Mouse (Mus musculus) gastrocnemius, postnatal 4 days (tissue): ENCODE data around the gene Amigo3. TPM values are rescaled to one million over a fixed set of nuclear protein-coding genes. Genes with fewer than 3 reads are reported as not detected.

ENCODE experiments used
- DNase-seq, 2 experiments: peaks; one replicate each; pipeline ENCODE4 v3.0.0; 2021 to 2022; ENCODE audit warnings: low spot score in 2 of 2, mixed read lengths in 2 of 2
- microRNA-seq: library from miRNA; unstranded; fragments of <30 nt; microRNA quantifications from one replicate; pipeline ENCODE4 v1.2.0, GENCODE M21; 2021
- total RNA-seq, 2 experiments: library from RNA; stranded (reverse); gene quantifications; 2 replicates each; pipeline ENCODE4 v1.2.3; 2021

The Amigo3 gene
- total RNA-seq, 2 experiments from 2014 or later = 3.2 to 3.4 TPM

- no peak for DNase-seq
Measured at GRCm38 (mm10) chr9:108082988-108083431, 30.1 kb downstream of the Amigo3 start, which contains the start of gene Rnf123. Gene Rnf123, minus strand, starts transcription at chr9:108083346.

- no peak for DNase-seq
Measured at GRCm38 (mm10) chr9:108083561-108083960, 30.6 kb downstream of the Amigo3 start.

GRCm38 (mm10) chr9:108085261-108085660 lies 32.3 kb downstream of the Amigo3 start:
- DNase-seq = no peak

GRCm38 (mm10) chr9:108090611-108091120 lies 37.7 kb downstream of the Amigo3 start:
- no peak for DNase-seq

- DNase-seq = no peak
Measured at GRCm38 (mm10) chr9:108093586-108093985, 40.6 kb downstream of the Amigo3 start.

- peak; percentile 91 to 95 for DNase-seq
Measured at GRCm38 (mm10) chr9:108094184-108094941, 41.4 kb downstream of the Amigo3 start, which contains the start of gene Apeh. Gene Apeh, minus strand, starts transcription at chr9:108094606.

GRCm38 (mm10) chr9:108094998-108095411 lies 42.0 kb downstream of the Amigo3 start:
- DNase-seq = no peak

- peak in 1 of 2 experiments; percentile 57 for DNase-seq
Measured at GRCm38 (mm10) chr9:108095518-108095917, 42.6 kb downstream of the Amigo3 start.

- no peak for DNase-seq
Measured at GRCm38 (mm10) chr9:108095949-108096712, 43.2 kb downstream of the Amigo3 start.

- DNase-seq = no peak
Measured at GRCm38 (mm10) chr9:108099619-108100018, 46.7 kb downstream of the Amigo3 start.

- no peak for DNase-seq
Measured at GRCm38 (mm10) chr9:108104766-108105548, 52.0 kb downstream of the Amigo3 start.

Small RNA genes lying within 50 kb of the gene (microRNA-seq; reads per million reads assigned to microRNA genes)
- gene Gm47303 (not detected), gene Mir7088 (not detected)

Other genes starting within 250 kb of the Amigo3 start
- gene Rbm6, start 179.9 kb upstream of the Amigo3 start, total RNA-seq = 10 to 100 TPM; 40.7 to 47.3 TPM
- gene Mon1a, start 165.0 kb upstream of the Amigo3 start, total RNA-seq = 1 to 10 TPM; 5.3 to 6.2 TPM
- gene Mst1r, start 146.3 kb upstream of the Amigo3 start, total RNA-seq = 1 to 10 TPM; 5.3 to 5.4 TPM
- not detected for gene Actl11, start 124.7 kb upstream of the Amigo3 start, total RNA-seq
- gene Camkv, start 117.5 kb upstream of the Amigo3 start, total RNA-seq = under 1 TPM; 0.41 to 0.52 TPM
- 1 to 10 TPM; 6.7 to 7.2 TPM for gene Traip, start 103.0 kb upstream of the Amigo3 start, total RNA-seq
- 10 to 100 TPM in 1 of 2 experiments, 1 to 10 TPM in 1; 7.8 to 12.7 TPM for gene Uba7, start 77.7 kb upstream of the Amigo3 start, total RNA-seq
- under 1 TPM; 0.76 to 0.91 TPM for gene Gm20661, start 70.1 kb upstream of the Amigo3 start, total RNA-seq
- 10 to 100 TPM; 18.8 to 22.1 TPM for gene Inka1, start 67.3 kb upstream of the Amigo3 start, total RNA-seq
- 1 to 10 TPM; 1.4 to 1.7 TPM for gene Cdhr4, start 60.7 kb upstream of the Amigo3 start, total RNA-seq
- under 1 TPM; 0.32 to 0.86 TPM for gene Gm20662, start 56.8 kb upstream of the Amigo3 start, total RNA-seq
- 10 to 100 TPM; 59.7 to 66.2 TPM for gene Ip6k1, start 50.7 kb upstream of the Amigo3 start, total RNA-seq
- gene Gmppb, start 3.9 kb upstream of the Amigo3 start, total RNA-seq = 10 to 100 TPM; 18.2 to 20.6 TPM
- under 1 TPM in 1 of 2 experiments, not detected in 1; 0.36 TPM for gene Mst1, start 27.3 kb downstream of the Amigo3 start, total RNA-seq
- 10 to 100 TPM; 83.8 to 94.8 TPM for gene Rnf123, start 30.2 kb downstream of the Amigo3 start, total RNA-seq
- 10 to 100 TPM; 47.7 to 51.5 TPM for gene Apeh, start 41.4 kb downstream of the Amigo3 start, total RNA-seq
- gene Bsn, start 137.2 kb downstream of the Amigo3 start, total RNA-seq = under 1 TPM; 0.39 to 0.41 TPM
- 100 to 1,000 TPM; 400 to 402 TPM for gene Dag1, start 210.8 kb downstream of the Amigo3 start, total RNA-seq
- gene Nicn1, start 237.3 kb downstream of the Amigo3 start, total RNA-seq = 10 to 100 TPM; 15.9 to 16.7 TPM
- 1 to 10 TPM; 2.4 to 3.1 TPM for gene Amt, start 243.7 kb downstream of the Amigo3 start, total RNA-seq